Mouse (Mus musculus): ENCODE measurements around the gene Znrf1.
"Not testable (repeated sequence)": the region's sequence is repeated elsewhere in the genome, so short reads cannot be mapped to it uniquely, and the experiment has no call there.

The Znrf1 gene

GRCm38 (mm10) chr8:111628401-111628800 is 92.5 kb downstream of the Znrf1 start:
- no peak for DNase-seq (ENCODE audit: low read depth in 1 of 2, low spot score in 2 of 2)

- no peak for DNase-seq (ENCODE audit: low read depth in 1 of 2, low spot score in 2 of 2)
Measured at GRCm38 (mm10) chr8:111628894-111629501, 93.1 kb downstream of the Znrf1 start.

DNA sequence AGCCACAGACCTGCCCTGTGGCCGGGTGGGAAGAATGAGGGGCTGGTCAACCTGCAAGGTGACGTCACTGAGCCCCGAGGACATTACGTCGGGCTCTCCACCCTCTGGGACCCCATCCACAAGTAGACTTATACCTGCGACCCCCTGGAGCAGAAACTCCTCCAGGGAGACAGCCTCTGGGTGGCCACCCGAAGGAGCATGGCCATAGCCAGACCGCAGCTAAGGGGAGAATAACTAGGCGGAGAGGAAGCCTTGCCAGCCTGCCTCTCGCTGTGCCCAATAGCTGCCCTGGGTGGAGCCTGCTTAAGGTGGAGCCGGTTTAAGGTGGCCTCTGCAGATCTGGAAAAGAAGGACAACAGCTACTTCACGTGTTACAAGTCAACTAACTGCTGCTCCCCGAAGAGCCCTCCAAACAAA is 94.2 kb downstream of the Znrf1 start, which contains the start of gene Ldhd:
Gene Ldhd (minus strand): TSS at position 270 of the 417 bp plus-strand sequence.
- DNase-seq (ENCODE audit: low read depth in 1 of 2, low spot score in 2 of 2), result no peak

- DNase-seq (ENCODE audit: low read depth in 1 of 2, low spot score in 2 of 2), result no peak
Measured at GRCm38 (mm10) chr8:111631589-111631988, 95.7 kb downstream of the Znrf1 start.

DNA sequence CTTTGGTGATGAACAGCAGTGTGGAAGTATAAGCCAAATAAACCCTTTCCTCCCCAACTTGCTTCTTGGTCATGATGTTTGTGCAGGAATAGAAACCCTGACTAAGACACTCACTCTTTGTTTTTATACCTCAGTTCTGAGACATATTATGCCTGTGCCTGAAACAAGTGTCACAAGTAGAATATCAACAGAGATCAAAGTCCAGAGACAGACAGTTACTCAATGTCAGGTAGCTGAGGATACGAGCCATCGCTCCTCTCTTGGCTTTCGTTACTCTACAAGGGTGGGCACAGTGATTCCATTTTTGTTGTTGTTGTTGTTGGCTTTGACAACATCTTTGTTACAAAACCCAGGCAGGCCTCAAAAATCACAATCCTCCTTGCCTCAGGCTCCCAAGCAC is 97.1 kb downstream of the Znrf1 start:
- DNase-seq (ENCODE audit: low read depth in 1 of 2, low spot score in 2 of 2), result no peak

DNA sequence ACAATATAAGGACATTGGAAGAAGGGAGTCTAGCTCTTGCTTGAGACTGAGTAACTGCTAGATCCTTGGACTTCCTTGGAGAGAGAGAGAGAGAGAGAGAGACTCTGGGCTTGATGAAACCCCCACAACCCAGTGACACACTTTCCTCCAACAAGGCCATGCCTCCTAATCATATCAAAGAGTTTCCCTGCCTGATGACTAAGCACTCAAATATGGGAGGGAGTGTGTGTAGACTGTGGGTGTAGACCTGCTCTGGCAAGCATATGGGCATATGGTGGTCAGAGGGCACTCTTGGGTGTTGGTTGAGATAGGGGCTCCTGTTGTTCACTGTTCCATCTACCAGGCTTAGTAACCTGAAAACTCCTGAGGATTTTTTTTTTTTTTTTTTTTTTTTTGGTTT is 102.2 kb downstream of the Znrf1 start:
- no peak for DNase-seq (ENCODE audit: low read depth in 1 of 2, low spot score in 2 of 2)

DNA sequence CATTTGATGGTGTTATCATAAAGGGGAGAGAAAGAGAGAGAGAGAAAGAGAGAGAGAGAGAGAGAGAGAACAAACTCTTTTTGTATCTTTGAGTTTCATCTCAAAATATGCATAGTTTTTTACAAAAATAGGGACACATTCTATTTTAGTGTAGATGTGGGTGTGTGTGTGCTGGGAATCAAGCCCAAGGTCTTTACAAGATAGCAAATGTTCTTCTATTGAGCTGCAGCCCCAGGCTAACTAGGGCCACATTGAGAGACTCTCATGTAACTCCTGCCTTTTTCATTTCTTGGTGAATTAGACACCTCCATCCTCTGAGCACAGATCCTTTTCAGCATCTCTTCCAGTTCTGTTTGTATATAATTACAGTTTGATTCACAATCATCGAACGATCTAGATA is 105.2 kb downstream of the Znrf1 start:
- no peak for DNase-seq (ENCODE audit: low read depth in 1 of 2, low spot score in 2 of 2)

GRCm38 (mm10) chr8:111642496-111642895 is 106.6 kb downstream of the Znrf1 start:
- DNase-seq (ENCODE audit: low read depth in 1 of 2, low spot score in 2 of 2), result no peak

GRCm38 (mm10) chr8:111642939-111643263 is 107.0 kb downstream of the Znrf1 start:
- no peak for DNase-seq (ENCODE audit: low read depth in 1 of 2, low spot score in 2 of 2)

- peak; percentile 52 to 78 for DNase-seq (ENCODE audit: low read depth in 1 of 2, low spot score in 2 of 2)
Measured at GRCm38 (mm10) chr8:111643264-111644141, 107.6 kb downstream of the Znrf1 start, which contains the start of gene Zfp1. TSS of gene Zfp1 (plus strand) at chr8:111643401.

GRCm38 (mm10) chr8:111644286-111645051 is 108.6 kb downstream of the Znrf1 start:
- DNase-seq (ENCODE audit: low read depth in 1 of 2, low spot score in 2 of 2), result not testable (repeated sequence)

DNA sequence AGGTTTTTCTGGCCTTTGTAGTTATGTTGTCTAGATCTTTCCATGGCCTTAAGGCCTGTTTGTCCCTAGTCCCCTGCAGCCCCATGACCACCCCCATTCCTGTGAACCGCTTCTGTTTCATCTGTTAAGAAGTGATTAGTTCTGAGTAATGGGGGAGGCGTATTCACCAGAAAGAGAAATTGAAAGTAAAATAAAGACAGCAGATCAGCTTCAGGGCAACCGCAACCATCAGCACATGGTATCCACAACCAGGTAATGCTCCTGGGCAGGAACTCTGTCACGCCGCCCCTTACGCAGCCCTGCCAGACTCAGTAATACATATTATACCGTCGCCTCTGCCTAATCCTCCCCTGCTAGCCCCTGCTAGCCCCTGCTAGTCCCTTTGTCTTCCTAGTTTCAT is 109.8 kb downstream of the Znrf1 start:
- DNase-seq (ENCODE audit: low read depth in 1 of 2, low spot score in 2 of 2), result no peak

- DNase-seq (ENCODE audit: low read depth in 1 of 2, low spot score in 2 of 2), result no peak
Measured at GRCm38 (mm10) chr8:111648834-111649233, 112.9 kb downstream of the Znrf1 start.

- no peak for DNase-seq (ENCODE audit: low read depth in 1 of 2, low spot score in 2 of 2)
Measured at GRCm38 (mm10) chr8:111650651-111651050, 114.8 kb downstream of the Znrf1 start.

DNA sequence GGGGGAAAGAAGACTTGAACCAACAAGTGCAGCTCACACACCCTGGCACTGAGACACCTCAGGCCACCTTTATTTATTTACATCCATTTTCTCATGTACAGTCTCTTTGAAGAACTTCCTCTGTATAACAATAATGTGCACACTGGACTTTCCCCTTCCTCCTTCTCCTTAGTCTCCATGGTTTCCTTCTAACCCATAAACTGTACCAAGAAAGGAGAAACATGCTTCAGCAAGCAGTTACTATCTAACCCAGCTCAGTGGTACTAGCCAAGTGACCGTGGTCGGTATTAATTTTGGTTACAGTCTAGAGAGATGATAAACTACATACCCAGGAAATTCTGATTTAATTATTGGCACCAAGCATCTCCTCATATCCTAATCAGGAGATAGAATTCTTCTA is 117.6 kb downstream of the Znrf1 start:
- no peak for DNase-seq (ENCODE audit: low read depth in 1 of 2, low spot score in 2 of 2)

DNA sequence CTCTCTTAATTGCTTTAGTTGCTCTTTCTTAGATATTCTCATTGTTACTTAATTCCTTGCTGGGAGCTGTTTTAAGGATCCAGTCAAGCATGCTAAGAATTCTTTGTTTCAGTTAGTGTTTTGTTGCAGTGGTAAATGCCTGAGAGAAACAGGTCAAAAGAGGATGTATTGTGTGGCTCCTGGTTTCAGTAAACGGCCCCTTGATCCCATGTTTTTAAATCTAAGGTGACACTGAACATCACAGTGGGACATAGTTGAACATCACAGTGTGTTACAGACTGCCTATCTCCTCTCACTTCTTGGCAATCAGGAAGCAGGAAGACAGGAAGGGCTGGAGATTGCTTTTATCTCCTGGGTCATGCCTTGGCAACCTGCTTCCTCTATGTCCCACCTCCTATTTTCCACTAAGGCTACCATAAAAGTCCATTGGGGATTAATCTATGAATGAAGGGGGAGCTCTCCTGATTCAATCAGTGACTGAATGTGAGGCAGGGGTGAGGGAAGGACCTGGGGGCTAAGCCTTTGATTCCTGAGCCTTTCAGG is 121.5 kb downstream of the Znrf1 start:
- no peak for DNase-seq (ENCODE audit: low read depth in 1 of 2, low spot score in 2 of 2)

- DNase-seq (ENCODE audit: low read depth in 1 of 2, low spot score in 2 of 2), result no peak
Measured at GRCm38 (mm10) chr8:111658819-111659423, 123.0 kb downstream of the Znrf1 start.

DNA sequence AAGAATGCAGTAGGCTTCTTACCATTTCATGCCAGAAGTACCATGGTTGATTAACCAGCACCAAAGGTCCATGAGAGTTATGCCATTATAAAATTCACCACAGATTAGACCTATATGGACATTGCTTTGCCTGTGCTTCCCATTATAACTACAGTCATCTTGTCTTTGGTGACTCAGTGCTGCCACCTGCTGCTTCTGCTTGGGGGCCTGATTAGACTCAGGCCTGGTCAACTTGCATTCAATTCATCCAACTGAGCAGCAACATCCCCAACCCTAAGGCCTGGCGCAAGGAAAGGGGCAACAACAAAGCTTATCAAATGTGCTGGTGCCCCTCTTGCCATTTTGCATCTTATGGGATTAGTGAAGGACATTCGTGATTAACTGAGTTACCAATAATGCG is 126.6 kb downstream of the Znrf1 start:
- peak in 1 of 2 experiments; percentile 42 for DNase-seq (ENCODE audit: low read depth in 1 of 2, low spot score in 2 of 2)

DNA sequence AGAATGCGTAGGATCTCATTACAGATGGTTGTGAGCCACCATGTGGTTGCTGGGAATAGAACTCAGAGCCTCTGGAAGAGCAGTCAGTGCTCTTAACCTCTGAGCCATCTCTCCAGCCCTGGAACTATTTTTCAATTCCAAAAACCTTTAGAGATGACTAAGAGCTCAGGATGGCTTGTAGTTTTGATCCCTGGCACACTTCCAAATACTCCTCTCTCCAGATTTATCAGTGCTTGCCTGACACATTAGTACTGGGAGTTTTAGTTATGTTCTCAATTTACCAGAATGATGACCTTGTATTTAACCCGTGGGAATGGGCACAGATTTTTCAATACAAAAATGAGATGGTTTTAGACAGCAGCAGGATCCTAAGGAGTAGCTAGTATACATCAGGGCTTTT is 130.9 kb downstream of the Znrf1 start:
- DNase-seq (ENCODE audit: low read depth in 1 of 2, low spot score in 2 of 2), result no peak
